Mouse (Mus musculus): Measurements from ENCODE around the gene Olfr224. TPM values are rescaled to one million over a fixed set of nuclear protein-coding genes. Genes with fewer than 3 reads are reported as not detected.
"Not testable (repeated sequence)": the region's sequence is repeated elsewhere in the genome, so short reads cannot be mapped to it uniquely, and the experiment has no call there.

Gene Olfr224
- polyA plus RNA-seq, 1 experiment from 2014 or later = not detected

- no peaks in the 10 kb centered on the region for H3K4me1 ChIP-seq (ENCODE audit: control insufficient read depth, insufficient read depth, low read length)
- no peak for ATAC-seq
- no peak within 1 kb of the TSS for H3K9ac ChIP-seq (ENCODE audit: low read length)
These were observed 14.8 kb downstream of the Olfr224 start, which contains the start of gene Olfr328 for GRCm38 (mm10) chr11:58555536-58555935. Olfr328 (minus strand) TSS chr11:58555636.

GRCm38 (mm10) chr11:58546322-58546721, 24.0 kb downstream of the Olfr224 start, which contains the start of gene Olfr329-ps:
Olfr329-ps (minus strand) TSS chr11:58546422.
- H3K4me1 ChIP-seq (ENCODE audit: control insufficient read depth, insufficient read depth, low read length) = no peaks in the 10 kb centered on the region
- ATAC-seq (no peak), DNase-seq (ENCODE audit: low spot score) (no peak)
- no peaks in the 10 kb centered on the region for H3K36me3 ChIP-seq (ENCODE audit: control insufficient read depth, insufficient read depth, low read length)
- no peak within 1 kb of the TSS for H3K27ac ChIP-seq (ENCODE audit: low read depth, low read length)
- 88% methylated on average over 5 of the region's 5 CpGs for WGBS
- no peaks in the 10 kb centered on the region for H3K27me3 ChIP-seq (replicated peaks; ENCODE audit: control insufficient read depth, insufficient read depth, low read length)
- no peaks in the 10 kb centered on the region for H3K9me3 ChIP-seq (replicated peaks; ENCODE audit: control insufficient read depth, low read length)
- H3K9ac ChIP-seq (ENCODE audit: low read length) = no peak within 1 kb of the TSS
- H3K4me3 ChIP-seq (ENCODE audit: low read depth, low read length) = no peak within 1 kb of the TSS
- no peak within 1 kb of the TSS for H3K4me2 ChIP-seq (ENCODE audit: low read length)

More at GRCm38 (mm10) chr11:58555536-58555935, 14.8 kb downstream of the Olfr224 start, which contains the start of gene Olfr328:
- H3K27me3 ChIP-seq (replicated peaks; ENCODE audit: control insufficient read depth, insufficient read depth, low read length) = no peaks in the 10 kb centered on the region
- no peaks in the 10 kb centered on the region for H3K9me3 ChIP-seq (replicated peaks; ENCODE audit: control insufficient read depth, low read length)
- no peak within 1 kb of the TSS for H3K4me3 ChIP-seq (ENCODE audit: low read depth, low read length)
- H3K27ac ChIP-seq (ENCODE audit: low read depth, low read length) = no peak within 1 kb of the TSS
- 84% methylated on average over 1 of the region's 1 CpGs for WGBS
- no peak for DNase-seq (ENCODE audit: low spot score)
- no peak within 1 kb of the TSS for H3K4me2 ChIP-seq (ENCODE audit: low read length)
- no peaks in the 10 kb centered on the region for H3K36me3 ChIP-seq (ENCODE audit: control insufficient read depth, insufficient read depth, low read length)

DNA sequence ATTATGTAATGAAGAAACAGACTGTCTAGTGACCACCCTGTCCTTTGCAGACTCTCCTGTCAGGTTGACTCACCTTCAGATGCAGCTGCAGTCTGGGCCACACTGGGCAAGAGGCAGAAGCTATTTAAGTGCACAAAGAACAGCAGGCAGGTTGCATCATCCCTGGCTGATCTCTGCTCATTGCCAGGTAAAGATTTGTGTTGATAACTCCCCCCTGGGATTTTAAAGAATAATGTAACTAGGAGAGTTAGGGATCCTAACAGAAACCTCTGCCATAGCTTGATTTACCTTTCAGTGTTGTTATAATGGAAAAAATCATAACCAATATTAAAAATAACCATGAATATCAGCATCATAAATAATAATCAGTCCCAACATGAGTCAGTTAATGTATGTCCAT, 35.6 kb downstream of the Olfr224 start, which contains the start of gene Olfr330:
Gene Olfr330 (minus strand): TSS at position 101 of the 400 bp plus-strand sequence.
- H3K9me3 ChIP-seq (replicated peaks; ENCODE audit: control insufficient read depth, low read length); ATAC-seq; H3K27me3 ChIP-seq (replicated peaks; ENCODE audit: control insufficient read depth, insufficient read depth, low read length); H3K4me2 ChIP-seq (ENCODE audit: low read length); H3K4me3 ChIP-seq (ENCODE audit: low read depth, low read length); H3K36me3 ChIP-seq (ENCODE audit: control insufficient read depth, insufficient read depth, low read length); H3K9ac ChIP-seq (ENCODE audit: low read length); H3K27ac ChIP-seq (ENCODE audit: low read depth, low read length); H3K4me1 ChIP-seq (ENCODE audit: control insufficient read depth, insufficient read depth, low read length); DNase-seq (ENCODE audit: low spot score): not testable (repeated sequence)

GRCm38 (mm10) chr11:58519756-58520155, 50.6 kb downstream of the Olfr224 start:
- H3K36me3 ChIP-seq (ENCODE audit: control insufficient read depth, insufficient read depth, low read length); H3K27ac ChIP-seq (ENCODE audit: low read depth, low read length); H3K9me3 ChIP-seq (replicated peaks; ENCODE audit: control insufficient read depth, low read length); ATAC-seq; H3K27me3 ChIP-seq (replicated peaks; ENCODE audit: control insufficient read depth, insufficient read depth, low read length); H3K4me1 ChIP-seq (ENCODE audit: control insufficient read depth, insufficient read depth, low read length); H3K4me3 ChIP-seq (ENCODE audit: low read depth, low read length); H3K4me2 ChIP-seq (ENCODE audit: low read length); H3K9ac ChIP-seq (ENCODE audit: low read length); DNase-seq (ENCODE audit: low spot score): not testable (repeated sequence)
- 90% methylated on average over 6 of the region's 9 CpGs for WGBS

GRCm38 (mm10) chr11:58518916-58519315, 51.4 kb downstream of the Olfr224 start:
- H3K27ac ChIP-seq (ENCODE audit: low read depth, low read length); H3K36me3 ChIP-seq (ENCODE audit: control insufficient read depth, insufficient read depth, low read length); DNase-seq (ENCODE audit: low spot score); H3K9me3 ChIP-seq (replicated peaks; ENCODE audit: control insufficient read depth, low read length); H3K4me3 ChIP-seq (ENCODE audit: low read depth, low read length); ATAC-seq; H3K27me3 ChIP-seq (replicated peaks; ENCODE audit: control insufficient read depth, insufficient read depth, low read length); H3K9ac ChIP-seq (ENCODE audit: low read length); H3K4me1 ChIP-seq (ENCODE audit: control insufficient read depth, insufficient read depth, low read length); H3K4me2 ChIP-seq (ENCODE audit: low read length): not testable (repeated sequence)
- 94% methylated on average over 17 of the region's 18 CpGs for whole genome bisulfite sequencing

Other genes with a start within 250 kb of the Olfr224 start
- gene Zfp672, start 240.2 kb downstream of the Olfr224 start, polyA plus RNA-seq (2014; fragmentation: Nextera tagmentation; extraction: Ambion mirVana) = 38.8 and 45.4 TPM in 2 replicates
- 29.5 and 43.3 TPM in 2 replicates for gene Sh3bp5l, start 239.8 kb downstream of the Olfr224 start, polyA plus RNA-seq (2014; fragmentation: Nextera tagmentation; extraction: Ambion mirVana)
- gene Lypd8, start 191.5 kb downstream of the Olfr224 start, polyA plus RNA-seq (2014; fragmentation: Nextera tagmentation; extraction: Ambion mirVana) = 0.22 TPM in 1 of 2 replicates, not detected in the other
- not detected in 2 replicates for gene 1810065E05Rik, start 149.4 kb downstream of the Olfr224 start, polyA plus RNA-seq (2014; fragmentation: Nextera tagmentation; extraction: Ambion mirVana)
- not detected in 2 replicates for gene Gm12253, start 138.0 kb downstream of the Olfr224 start, polyA plus RNA-seq (2014; fragmentation: Nextera tagmentation; extraction: Ambion mirVana)
- not detected in 2 replicates for gene Lypd9, start 117.6 kb downstream of the Olfr224 start, polyA plus RNA-seq (2014; fragmentation: Nextera tagmentation; extraction: Ambion mirVana)
- not detected in 2 replicates for gene Olfr30, start 108.3 kb downstream of the Olfr224 start, polyA plus RNA-seq (2014; fragmentation: Nextera tagmentation; extraction: Ambion mirVana)
- not detected in 2 replicates for gene Olfr332, start 78.0 kb downstream of the Olfr224 start, polyA plus RNA-seq (2014; fragmentation: Nextera tagmentation; extraction: Ambion mirVana)
- not detected in 2 replicates for gene Olfr331, start 68.0 kb downstream of the Olfr224 start, polyA plus RNA-seq (2014; fragmentation: Nextera tagmentation; extraction: Ambion mirVana)
- gene Olfr330, start 35.7 kb downstream of the Olfr224 start, polyA plus RNA-seq (2014; fragmentation: Nextera tagmentation; extraction: Ambion mirVana) = not detected in 2 replicates
- gene Olfr329-ps, start 24.1 kb downstream of the Olfr224 start, polyA plus RNA-seq (2014; fragmentation: Nextera tagmentation; extraction: Ambion mirVana) = not detected in 2 replicates
- gene Olfr328, start 14.9 kb downstream of the Olfr224 start, polyA plus RNA-seq (2014; fragmentation: Nextera tagmentation; extraction: Ambion mirVana) = not detected in 2 replicates
- not detected in 2 replicates for gene Olfr325, start 7.2 kb upstream of the Olfr224 start, polyA plus RNA-seq (2014; fragmentation: Nextera tagmentation; extraction: Ambion mirVana)
- not detected in 2 replicates for gene Olfr324, start 24.6 kb upstream of the Olfr224 start, polyA plus RNA-seq (2014; fragmentation: Nextera tagmentation; extraction: Ambion mirVana)
- gene 2210407C18Rik, start 45.5 kb upstream of the Olfr224 start, polyA plus RNA-seq (2014; fragmentation: Nextera tagmentation; extraction: Ambion mirVana) = not detected in 2 replicates
- not detected in 2 replicates for gene Olfr323, start 59.9 kb upstream of the Olfr224 start, polyA plus RNA-seq (2014; fragmentation: Nextera tagmentation; extraction: Ambion mirVana)
- not detected in 2 replicates for gene Trim58, start 69.9 kb upstream of the Olfr224 start, polyA plus RNA-seq (2014; fragmentation: Nextera tagmentation; extraction: Ambion mirVana)
- not detected in 2 replicates for gene Olfr322, start 88.2 kb upstream of the Olfr224 start, polyA plus RNA-seq (2014; fragmentation: Nextera tagmentation; extraction: Ambion mirVana)
- gene Olfr320, start 110.5 kb upstream of the Olfr224 start, polyA plus RNA-seq (2014; fragmentation: Nextera tagmentation; extraction: Ambion mirVana) = not detected in 2 replicates
- gene Olfr319, start 128.6 kb upstream of the Olfr224 start, polyA plus RNA-seq (2014; fragmentation: Nextera tagmentation; extraction: Ambion mirVana) = 0.10 TPM in 1 of 2 replicates, not detected in the other
- not detected in 2 replicates for gene Olfr318, start 153.5 kb upstream of the Olfr224 start, polyA plus RNA-seq (2014; fragmentation: Nextera tagmentation; extraction: Ambion mirVana)
- gene Olfr317, start 168.7 kb upstream of the Olfr224 start, polyA plus RNA-seq (2014; fragmentation: Nextera tagmentation; extraction: Ambion mirVana) = 0.10 TPM in 1 of 2 replicates, not detected in the other
- not detected in 2 replicates for gene Olfr316, start 182.2 kb upstream of the Olfr224 start, polyA plus RNA-seq (2014; fragmentation: Nextera tagmentation; extraction: Ambion mirVana)
- gene Olfr315, start 202.6 kb upstream of the Olfr224 start, polyA plus RNA-seq (2014; fragmentation: Nextera tagmentation; extraction: Ambion mirVana) = not detected in 2 replicates
- not detected in 2 replicates for gene Olfr314, start 212.4 kb upstream of the Olfr224 start, polyA plus RNA-seq (2014; fragmentation: Nextera tagmentation; extraction: Ambion mirVana)
- gene Fam183b, start 231.4 kb upstream of the Olfr224 start, polyA plus RNA-seq (2014; fragmentation: Nextera tagmentation; extraction: Ambion mirVana) = 8.2 and 8.4 TPM in 2 replicates
- not detected in 2 replicates for gene Olfr313, start 244.4 kb upstream of the Olfr224 start, polyA plus RNA-seq (2014; fragmentation: Nextera tagmentation; extraction: Ambion mirVana)